Mouse (Mus musculus) forebrain, embryonic 16.5 days (tissue): ENCODE measurements around the gene Agap3. TPM values are rescaled to one million over a fixed set of nuclear protein-coding genes. Genes with fewer than 3 reads are reported as not detected.

Source experiments
- ATAC-seq: fragments of 200-750 bp; cut with Nextera tagmentation; 2 replicates; pipeline ENCODE4 v1.8.0; 2017; ENCODE audit warnings: mild to moderate bottlenecking, moderate library complexity
- H3K27ac ChIP-seq: fragments of 300-500 bp; sonication (generic); 2 replicates; pipeline ENCODE4 v1.5.1; 2014; ENCODE audit warnings: low read length, control low read depth
- H3K27me3 ChIP-seq: fragments of 300-500 bp; sonication (generic); replicated peaks from 2 replicates; pipeline ENCODE4 v1.6.1; 2014; ENCODE audit warnings: low read length; ENCODE audit not compliant: control insufficient read depth, insufficient read depth
- H3K36me3 ChIP-seq: fragments of 300-500 bp; sonication (generic); 2 replicates; pipeline ENCODE4 v1.6.1; 2014; ENCODE audit not compliant: control insufficient read depth, insufficient read depth
- H3K4me1 ChIP-seq: fragments of 300-500 bp; sonication (generic); replicated peaks from 2 replicates; pipeline ENCODE4 v1.6.1; 2014; ENCODE audit warnings: low read length; ENCODE audit not compliant: control insufficient read depth, insufficient read depth
- H3K4me2 ChIP-seq: fragments of 300-500 bp; sonication (generic); 2 replicates; pipeline ENCODE4 v1.6.1; 2014; ENCODE audit warnings: mild to moderate bottlenecking, low read length, control low read depth
- H3K4me3 ChIP-seq: fragments of 300-500 bp; sonication (generic); replicated peaks from 2 replicates; pipeline ENCODE4 v1.5.1; 2014; ENCODE audit warnings: mild to moderate bottlenecking, low read length, control low read depth
- H3K9ac ChIP-seq: fragments of 300-500 bp; sonication (generic); replicated peaks from 2 replicates; pipeline ENCODE4 v1.6.1; 2014; ENCODE audit warnings: low read depth, low read length, control low read depth
- H3K9me3 ChIP-seq: fragments of 300-500 bp; sonication (generic); 2 replicates; pipeline ENCODE4 v1.6.1; 2016; ENCODE audit warnings: low read length; ENCODE audit not compliant: control insufficient read depth
- WGBS: fragments of 180-500 bp; shearing (Covaris S2); extraction: QIAGEN DNeasy Blood & Tissue Kit; methylation state at CpG from one replicate; pipeline ENCODE4 v1.1.7; 2014; 5-methylcytosine and 5-hydroxymethylcytosine counted together
- polyA plus RNA-seq: library from polyadenylated mRNA; unstranded; fragments of >200 nt; fragmentation: Nextera tagmentation; extraction: Ambion mirVana; gene quantifications from 2 replicates; pipeline ENCODE4 v1.2.1, GENCODE M21; 2015

Agap3 gene
- polyA plus RNA-seq, 1 experiment from 2014 or later: 58.6 TPM

DNA sequence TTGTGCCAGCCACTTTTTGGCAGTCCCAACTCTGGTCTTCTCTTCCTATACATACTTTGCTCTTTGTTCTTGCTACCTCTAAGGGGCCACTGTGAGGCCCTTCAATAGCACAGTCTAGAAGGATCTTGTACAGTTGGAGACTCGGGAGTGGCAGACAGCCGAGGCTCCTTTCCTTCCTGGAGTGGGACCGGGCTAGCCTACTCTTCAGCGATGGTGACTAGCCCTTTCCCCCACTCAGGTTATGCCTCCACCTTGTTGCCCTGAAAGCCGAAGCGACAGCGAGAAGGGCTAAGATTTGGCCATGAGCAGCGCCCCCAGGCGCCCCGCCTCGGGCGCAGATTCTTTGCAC lies 24.7 kb upstream of the Agap3 start:
- Histone ChIP-seq H3K9me3 (no peaks in the 10 kb centered on the region), H3K4me1 (peaks cover 45% of the 10 kb centered on the region), H3K27me3 (no peaks in the 10 kb centered on the region), H3K9ac (no peak overlapping the region), H3K4me2 (no peak overlapping the region), H3K27ac (no peak overlapping the region), H3K36me3 (no peaks in the 10 kb centered on the region), H3K4me3 (no peak overlapping the region)
- ATAC-seq: no peak
- 12% methylated on average over 12 of the region's 12 CpGs for WGBS

GRCm38 (mm10) chr5:24427981-24428402 lies 24.0 kb upstream of the Agap3 start:
- Histone ChIP-seq H3K4me3 (no peak overlapping the region), H3K27me3 (no peaks in the 10 kb centered on the region), H3K36me3 (no peaks in the 10 kb centered on the region), H3K27ac (no peak overlapping the region), H3K4me2 (no peak overlapping the region), H3K9me3 (no peaks in the 10 kb centered on the region), H3K9ac (no peak overlapping the region), H3K4me1 (peaks cover 38% of the 10 kb centered on the region)
- ATAC-seq: no peak
- WGBS: 9% methylated on average over 15 of the region's 15 CpGs

DNA sequence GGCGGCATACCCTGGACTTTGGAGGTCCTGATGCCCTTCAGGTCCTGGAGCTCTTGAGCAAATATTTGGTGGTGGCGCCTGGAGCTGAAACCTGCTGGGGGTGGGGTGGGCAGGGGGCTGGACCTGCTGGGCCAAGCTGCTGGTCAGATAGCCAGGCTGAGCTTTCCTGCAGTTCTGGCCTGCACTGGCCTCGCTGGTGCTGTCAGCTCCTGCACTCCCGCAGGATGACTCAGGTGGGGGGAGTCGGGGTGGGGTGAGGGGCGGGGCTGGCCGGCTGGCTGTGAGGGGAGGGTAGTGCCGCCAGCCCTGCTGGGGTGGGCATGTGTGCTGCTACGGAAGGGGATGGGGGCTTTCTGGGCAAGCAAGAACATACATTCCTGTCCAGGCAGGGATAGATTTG lies 23.4 kb upstream of the Agap3 start:
- Histone ChIP-seq H3K27ac (no peak overlapping the region), H3K4me3 (no peak overlapping the region), H3K36me3 (no peaks in the 10 kb centered on the region), H3K27me3 (no peaks in the 10 kb centered on the region), H3K4me2 (no peak overlapping the region), H3K9ac (no peak overlapping the region), H3K9me3 (no peaks in the 10 kb centered on the region), H3K4me1 (peaks cover 38% of the 10 kb centered on the region)
- WGBS: 20% methylated on average over 8 of the region's 9 CpGs
- no peak for ATAC-seq

- H3K4me1 ChIP-seq: no peaks in the 10 kb centered on the region
- H3K4me3 ChIP-seq: no peak overlapping the region
- no peaks in the 10 kb centered on the region for H3K27me3 ChIP-seq
- H3K9me3 ChIP-seq: no peaks in the 10 kb centered on the region
- no peak overlapping the region for H3K9ac ChIP-seq
- H3K4me2 ChIP-seq: no peak overlapping the region
- no peaks in the 10 kb centered on the region; the same call in 1 of the 2 replicates for H3K36me3 ChIP-seq
- WGBS: 94% methylated on average over 8 of the region's 8 CpGs
- no peak overlapping the region for H3K27ac ChIP-seq
- ATAC-seq: no peak
These were observed 18.0 kb upstream of the Agap3 start for GRCm38 (mm10) chr5:24433993-24434392.

GRCm38 (mm10) chr5:24441187-24441586 lies 10.8 kb upstream of the Agap3 start:
- Histone ChIP-seq H3K9me3 (no peaks in the 10 kb centered on the region), H3K27me3 (no peaks in the 10 kb centered on the region), H3K4me2 (no peak overlapping the region), H3K4me1 (peaks cover 16% of the 10 kb centered on the region), H3K4me3 (no peak overlapping the region), H3K27ac (no peak overlapping the region), H3K36me3 (no peaks in the 10 kb centered on the region; the same call in 1 of the 2 replicates), H3K9ac (no peak overlapping the region)
- no peak for ATAC-seq
- 91% methylated on average over 8 of the region's 8 CpGs for WGBS

GRCm38 (mm10) chr5:24442029-24442428 lies 9.9 kb upstream of the Agap3 start:
- no peak for ATAC-seq
- Histone ChIP-seq H3K27me3 (no peaks in the 10 kb centered on the region), H3K36me3 (no peaks in the 10 kb centered on the region; the same call in 1 of the 2 replicates), H3K9ac (no peak overlapping the region), H3K4me2 (no peak overlapping the region), H3K27ac (no peak overlapping the region), H3K4me3 (no peak overlapping the region), H3K4me1 (peaks cover 21% of the 10 kb centered on the region), H3K9me3 (no peaks in the 10 kb centered on the region)
- 87% methylated on average over 9 of the region's 9 CpGs for WGBS

GRCm38 (mm10) chr5:24443204-24443603 lies 8.8 kb upstream of the Agap3 start:
- no peaks in the 10 kb centered on the region for H3K9me3 ChIP-seq
- no peaks in the 10 kb centered on the region for H3K27me3 ChIP-seq
- H3K4me1 ChIP-seq: peaks cover 30% of the 10 kb centered on the region
- ATAC-seq: no peak
- no peak overlapping the region for H3K4me2 ChIP-seq
- H3K36me3 ChIP-seq: no peaks in the 10 kb centered on the region; the same call in 1 of the 2 replicates
- H3K27ac ChIP-seq: no peak overlapping the region
- WGBS: 89% methylated on average over 7 of the region's 7 CpGs
- H3K9ac ChIP-seq: no peak overlapping the region
- H3K4me3 ChIP-seq: no peak overlapping the region

DNA sequence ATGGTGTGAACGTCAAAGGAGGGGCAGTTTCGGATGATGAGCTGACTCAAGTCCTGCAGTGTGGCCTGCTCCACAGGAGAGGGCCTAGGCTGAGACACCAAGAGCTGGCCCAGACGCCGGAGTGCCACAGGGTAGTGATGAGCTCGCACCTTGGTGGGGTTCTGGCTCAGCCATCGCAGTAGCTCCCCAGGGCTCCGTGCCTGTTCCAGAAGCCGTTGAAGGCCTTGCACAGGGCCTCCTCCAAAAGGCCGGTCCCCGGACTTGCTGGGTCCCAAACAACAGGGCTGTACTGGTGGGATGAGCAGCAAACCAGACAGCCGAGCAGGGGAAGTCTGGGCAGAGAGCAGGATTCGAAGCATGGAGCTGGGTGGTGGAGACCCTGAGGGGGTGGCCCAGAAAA lies 8.1 kb upstream of the Agap3 start:
- WGBS: 88% methylated on average over 12 of the region's 12 CpGs
- H3K4me2 ChIP-seq: peak overlapping the region; percentile 77
- peak overlapping the region; percentile 77 for H3K4me3 ChIP-seq
- peaks cover 30% of the 10 kb centered on the region for H3K4me1 ChIP-seq
- H3K9me3 ChIP-seq: no peaks in the 10 kb centered on the region
- no peak overlapping the region for H3K27ac ChIP-seq
- H3K27me3 ChIP-seq: no peaks in the 10 kb centered on the region
- ATAC-seq: no peak
- peak overlapping the region; percentile 96; the same call in 1 of the 2 replicates for H3K9ac ChIP-seq
- H3K36me3 ChIP-seq: no peaks in the 10 kb centered on the region; the same call in 1 of the 2 replicates

GRCm38 (mm10) chr5:24444746-24445427 lies 7.1 kb upstream of the Agap3 start, which contains the start of gene Fastk:
TSS of gene Fastk (minus strand) at chr5:24445287.
- ATAC-seq: peak; percentile 85
- under 1% methylated on average over 60 of the region's 60 CpGs for WGBS
- Histone ChIP-seq H3K36me3 (no peaks in the 10 kb centered on the region), H3K4me2 (peak within 1 kb of the TSS; percentile 77), H3K9ac (peak within 1 kb of the TSS; percentile 96), H3K4me3 (peak within 1 kb of the TSS; percentile 77), H3K27ac (peak within 1 kb of the TSS; percentile 77), H3K9me3 (no peaks in the 10 kb centered on the region), H3K27me3 (no peaks in the 10 kb centered on the region), H3K4me1 (peaks cover 30% of the 10 kb centered on the region)
